Mouse (Mus musculus) small intestine, adult 2 months (tissue): ENCODE results near the gene Trabd2b.

Source experiments
- CTCF ChIP-seq: fragments of 200-500 bp; IDR thresholded peaks from 2 replicates; pipeline ENCODE4 v1.5.1; 2012; ENCODE audit warnings: low read depth, mild to moderate bottlenecking, control low read depth, inconsistent platforms, low read length, moderate library complexity, mixed read lengths; ENCODE audit not compliant: insufficient replicate concordance, insufficient read length; ENCODE audit errors: extremely low read depth
- POLR2A ChIP-seq: fragments of 200-500 bp; IDR thresholded peaks from 2 replicates; pipeline ENCODE4 v1.6.1; 2012; ENCODE audit warnings: low read depth, mild to moderate bottlenecking, control low read depth, inconsistent platforms, low read length, moderate library complexity

GRCm38 (mm10) chr4:114476316-114476715 lies 69.8 kb downstream of the Trabd2b start:
- no peak for TF ChIP-seq POLR2A
- no peak for TF ChIP-seq CTCF
